Mouse (Mus musculus) spleen, adult 2 months (tissue): ENCODE data around the gene Gmcl1. TPM values are rescaled to one million over a fixed set of nuclear protein-coding genes. Genes with fewer than 3 reads are reported as not detected.

Source experiments
- DNase-seq, 2 experiments: peaks; one replicate each; pipeline versions ENCODE4 v3.0.0 to v3.0.0-alpha.2; 2012 to 2021; ENCODE audit warnings: low spot score in 2 of 2, low read depth in 1 of 2
- H3K27ac ChIP-seq: fragments of 200-500 bp; 2 replicates; pipeline ENCODE4 v1.5.1; 2012; ENCODE audit warnings: low read length, inconsistent platforms; ENCODE audit not compliant: insufficient read depth
- H3K27me3 ChIP-seq: fragments of 200-500 bp; 2 replicates; pipeline ENCODE4 v1.6.1; 2012; ENCODE audit warnings: mild to moderate bottlenecking, moderate library complexity, low read length, inconsistent platforms; ENCODE audit not compliant: control insufficient read depth, insufficient read depth
- H3K36me3 ChIP-seq: fragments of 200-500 bp; 2 replicates; pipeline ENCODE4 v1.6.1; 2012; ENCODE audit warnings: mild to moderate bottlenecking, low read length, inconsistent platforms; ENCODE audit not compliant: control insufficient read depth, insufficient read depth
- H3K4me1 ChIP-seq: fragments of 200-500 bp; 2 replicates; pipeline ENCODE4 v1.6.1; 2011; ENCODE audit warnings: inconsistent platforms; ENCODE audit not compliant: control insufficient read depth, insufficient read depth, insufficient read length
- H3K4me3 ChIP-seq: fragments of 200-500 bp; 2 replicates; pipeline ENCODE4 v1.5.1; 2011; ENCODE audit warnings: mild to moderate bottlenecking, inconsistent platforms; ENCODE audit not compliant: insufficient read depth, insufficient read length; ENCODE audit errors: extremely low read depth
- CTCF ChIP-seq: fragments of 200-500 bp; IDR thresholded peaks from 2 replicates; pipeline ENCODE4 v1.5.1; 2011; ENCODE audit warnings: mild to moderate bottlenecking, inconsistent platforms; ENCODE audit not compliant: insufficient read depth, insufficient read length, insufficient replicate concordance; ENCODE audit errors: extremely low read depth
- POLR2A ChIP-seq: fragments of 200-500 bp; IDR thresholded peaks from 2 replicates; pipeline ENCODE4 v1.6.1; 2011; ENCODE audit warnings: low read depth, low read length, inconsistent platforms
- WGBS: fragments of 180-500 bp; shearing (Covaris S2); methylation state at CpG from one replicate; pipeline ENCODE4 v1.1.7; 2018; 5-methylcytosine and 5-hydroxymethylcytosine counted together
- polyA plus RNA-seq: library from polyadenylated mRNA; depleted of rRNA; stranded (reverse); fragments of >200 nt; gene quantifications from 2 replicates; pipeline ENCODE4 v1.2.3, GENCODE M21; 2012

Gene Gmcl1
- polyA plus RNA-seq, 1 experiment: 5.4 TPM

DNA sequence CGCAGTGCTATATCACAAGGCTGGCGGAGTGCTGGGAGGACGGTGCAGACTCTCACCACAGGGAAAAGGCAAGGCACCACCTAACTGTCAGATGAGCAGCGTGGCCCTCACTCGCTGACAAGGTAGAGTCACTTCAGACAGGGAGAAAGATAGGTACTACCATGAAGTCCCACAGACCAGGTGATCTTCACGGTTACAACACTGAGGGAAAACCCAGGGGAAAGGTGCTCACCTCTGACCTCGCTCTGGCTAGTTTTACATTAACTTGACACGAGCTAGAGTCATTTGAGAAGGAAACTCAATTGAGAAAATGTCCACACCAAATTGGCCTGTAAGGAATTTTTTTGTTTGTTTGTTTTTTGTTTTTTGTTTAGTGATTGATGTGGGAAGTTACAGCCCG lies 30.6 kb downstream of the Gmcl1 start:
- Histone ChIP-seq H3K36me3 (peaks cover 36% of the 10 kb centered on the region), H3K27me3 (no peaks in the 10 kb centered on the region), H3K27ac (no peak overlapping the region), H3K4me3 (no peak overlapping the region), H3K4me1 (no peaks in the 10 kb centered on the region)
- no peak for TF ChIP-seq POLR2A
- TF ChIP-seq CTCF: no peak
- WGBS: 91% methylated on average over 9 of the region's 9 CpGs
- no peak for DNase-seq

DNA sequence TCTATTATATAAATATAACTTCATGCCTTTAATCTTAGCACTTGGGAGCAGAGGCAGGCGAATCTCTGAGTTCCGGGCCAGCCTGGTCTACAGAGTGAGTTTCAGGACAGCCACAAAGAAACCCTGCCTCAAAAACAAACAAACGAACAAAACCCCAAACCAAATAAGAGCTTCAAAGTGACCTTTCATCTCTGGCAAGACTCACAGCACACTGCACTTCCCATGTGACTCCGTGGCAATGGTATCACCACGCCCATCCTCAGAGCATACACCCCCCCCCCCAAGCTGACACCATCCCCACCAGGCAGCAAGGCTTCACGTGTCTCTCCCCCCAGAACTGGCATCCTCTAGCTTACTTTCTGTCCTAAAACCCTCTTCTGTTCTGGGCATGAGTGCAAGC lies 35.3 kb downstream of the Gmcl1 start:
- 80% methylated on average over 6 of the region's 6 CpGs for WGBS
- Histone ChIP-seq H3K4me1 (no peaks in the 10 kb centered on the region), H3K27me3 (no peaks in the 10 kb centered on the region), H3K36me3 (peaks cover 26% of the 10 kb centered on the region), H3K27ac (no peak overlapping the region), H3K4me3 (no peak overlapping the region)
- TF ChIP-seq POLR2A (no peak), CTCF (no peak)
- no peak for DNase-seq

DNA sequence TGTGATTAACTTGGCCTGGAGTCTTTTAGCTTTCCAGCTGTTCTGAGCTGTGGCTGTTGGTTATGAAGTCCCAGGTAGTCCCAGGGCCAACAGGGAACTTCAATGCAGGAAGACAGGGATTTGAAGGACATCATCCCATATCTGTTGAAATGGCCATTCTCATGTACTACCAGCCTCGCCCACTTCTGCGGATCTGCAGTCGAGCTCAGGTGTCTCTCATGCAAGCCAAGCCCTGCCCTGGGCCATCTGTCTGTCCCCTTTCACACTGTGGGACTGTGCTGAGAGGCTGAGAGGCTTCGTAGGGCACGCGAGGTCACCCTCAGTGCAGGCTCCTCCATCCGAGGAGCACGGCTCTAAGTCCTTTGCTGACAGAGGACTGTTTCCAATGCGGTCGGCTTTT lies 37.0 kb downstream of the Gmcl1 start:
- TF ChIP-seq CTCF (no peak), POLR2A (no peak)
- WGBS: 86% methylated on average over 10 of the region's 10 CpGs
- Histone ChIP-seq H3K27ac (no peak overlapping the region), H3K36me3 (peaks cover 26% of the 10 kb centered on the region), H3K4me3 (no peak overlapping the region), H3K27me3 (no peaks in the 10 kb centered on the region), H3K4me1 (no peaks in the 10 kb centered on the region)
- no peak for DNase-seq

DNA sequence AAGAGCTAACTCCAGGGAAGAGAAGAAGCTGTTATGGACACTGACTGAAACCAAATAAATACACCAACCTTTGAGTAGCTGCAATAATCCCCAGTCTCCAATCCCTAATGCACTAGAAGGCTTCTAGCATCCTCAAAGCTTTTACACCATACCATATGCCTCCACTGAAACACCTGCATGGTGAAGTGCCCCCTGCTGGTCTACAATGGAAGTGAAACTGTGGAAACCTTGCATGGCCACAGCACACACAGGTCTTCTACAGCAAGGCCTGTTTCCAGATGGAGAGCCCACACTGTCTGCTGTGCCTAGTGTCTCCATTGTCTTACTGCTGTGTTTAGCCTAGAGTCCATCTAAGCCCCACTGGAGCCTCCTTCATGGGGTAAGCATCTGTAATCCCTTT lies 38.7 kb downstream of the Gmcl1 start:
- TF ChIP-seq POLR2A (no peak), CTCF (peak; percentile 65; the same call in 1 of the 2 replicates)
- Histone ChIP-seq H3K27me3 (no peaks in the 10 kb centered on the region), H3K4me1 (no peaks in the 10 kb centered on the region), H3K36me3 (peaks cover 15% of the 10 kb centered on the region), H3K4me3 (no peak overlapping the region), H3K27ac (no peak overlapping the region)
- DNase-seq: peak; percentile 32 to 60

DNA sequence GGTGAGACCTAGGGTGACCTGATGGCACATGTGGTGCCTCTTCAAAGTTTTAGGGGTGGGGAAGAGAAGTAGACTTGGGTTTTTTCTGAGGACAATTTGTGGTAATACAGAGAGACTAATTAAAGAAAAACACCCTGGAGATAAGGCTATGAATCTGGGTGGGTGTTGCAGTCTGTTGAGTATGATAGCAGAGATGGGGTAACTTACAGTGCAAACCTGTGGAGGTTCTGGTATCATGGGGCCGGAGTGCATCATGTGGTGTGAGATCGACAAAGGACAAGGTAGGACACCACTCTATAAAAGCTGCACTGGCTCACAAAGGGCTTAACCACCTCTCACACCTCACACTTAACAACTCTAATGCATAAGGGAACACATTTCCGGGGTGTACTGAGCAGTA lies 43.5 kb downstream of the Gmcl1 start:
- H3K4me3 ChIP-seq: no peak overlapping the region
- H3K27ac ChIP-seq: no peak overlapping the region
- WGBS: 81% methylated on average over 3 of the region's 3 CpGs
- TF ChIP-seq POLR2A (no peak), CTCF (no peak)
- no peaks in the 10 kb centered on the region for H3K27me3 ChIP-seq
- peaks cover 8% of the 10 kb centered on the region for H3K36me3 ChIP-seq
- H3K4me1 ChIP-seq: no peaks in the 10 kb centered on the region; the same call in 1 of the 2 replicates
- DNase-seq: no peak

DNA sequence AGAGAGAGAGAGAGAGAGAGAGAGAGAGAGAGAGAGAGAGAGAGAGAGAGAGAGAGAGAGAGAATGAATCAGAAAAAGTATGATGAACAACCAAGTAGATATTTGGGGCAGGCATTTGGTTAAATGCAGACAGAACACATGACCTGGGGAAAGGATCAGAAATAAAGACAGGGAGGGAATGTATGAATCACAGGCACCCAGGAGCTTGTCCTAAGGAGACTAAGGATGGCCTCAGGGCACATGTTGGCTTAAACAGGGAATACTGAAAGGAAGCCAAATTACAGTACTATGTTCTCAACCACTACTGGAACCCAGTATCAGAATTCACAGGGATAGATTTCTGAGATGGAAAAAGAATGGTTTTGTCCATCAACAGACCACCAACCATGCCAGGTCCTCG lies 46.2 kb downstream of the Gmcl1 start:
- Histone ChIP-seq H3K4me3 (no peak overlapping the region), H3K36me3 (peaks cover 3% of the 10 kb centered on the region), H3K27ac (no peak overlapping the region), H3K27me3 (no peaks in the 10 kb centered on the region), H3K4me1 (no peaks in the 10 kb centered on the region; the same call in none of the 2 replicates)
- TF ChIP-seq CTCF (no peak), POLR2A (no peak)
- DNase-seq: no peak
- 85% methylated on average over 1 of the region's 1 CpGs for WGBS

DNA sequence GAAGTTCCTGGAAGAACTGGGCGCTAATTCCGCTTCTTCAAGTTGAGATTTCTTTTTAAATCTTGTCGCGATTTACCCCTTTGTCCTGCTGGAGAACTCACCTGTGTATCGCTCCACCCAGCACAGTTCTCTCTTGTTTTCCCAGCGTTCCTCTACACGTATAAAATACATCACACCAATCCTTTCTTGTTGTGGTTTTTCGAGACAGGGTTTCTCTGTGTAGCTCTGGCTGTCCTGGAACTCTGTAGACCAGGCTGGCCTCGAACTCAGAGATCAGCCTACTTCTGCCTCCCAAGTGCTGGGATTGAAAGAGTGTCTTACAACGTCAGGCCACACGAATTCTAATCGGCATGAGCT lies 48.5 kb downstream of the Gmcl1 start:
- H3K27me3 ChIP-seq: no peaks in the 10 kb centered on the region
- H3K4me3 ChIP-seq: peak overlapping the region; percentile 98; the same call in 1 of the 2 replicates
- no peak for DNase-seq
- TF ChIP-seq CTCF: no peak
- no peak for TF ChIP-seq POLR2A
- peaks cover 10% of the 10 kb centered on the region for H3K36me3 ChIP-seq
- no peaks in the 10 kb centered on the region; the same call in none of the 2 replicates for H3K4me1 ChIP-seq
- WGBS: 38% methylated on average over 12 of the region's 12 CpGs
- peak overlapping the region; percentile 30; the same call in 1 of the 2 replicates for H3K27ac ChIP-seq
